Mouse (Mus musculus): ENCODE data around the gene Ccne1. TPM values are rescaled to one million over a fixed set of nuclear protein-coding genes. Genes with fewer than 3 reads are reported as not detected.

Ccne1 gene
- total RNA-seq, 2 experiments from 2014 or later, result 1.2 to 1.9 TPM

GRCm38 (mm10) chr7:38061060-38061970 is 46.0 kb downstream of the Ccne1 start:
- peak; percentile 89 to 93 for DNase-seq
- intact Hi-C loops (cut with DNase I), result loop anchor here (1.0 to 5.0 kb wide), 3 partner anchors 70 to 206 kb away; no protein-coding TSS in a partner anchor

GRCm38 (mm10) chr7:38059636-38060330 is 47.6 kb downstream of the Ccne1 start:
- intact Hi-C loops (cut with DNase I), result loop anchor here (5.0 kb wide), 1 partner anchor 208 kb away; no protein-coding TSS in a partner anchor
- DNase-seq, result no peak

DNA sequence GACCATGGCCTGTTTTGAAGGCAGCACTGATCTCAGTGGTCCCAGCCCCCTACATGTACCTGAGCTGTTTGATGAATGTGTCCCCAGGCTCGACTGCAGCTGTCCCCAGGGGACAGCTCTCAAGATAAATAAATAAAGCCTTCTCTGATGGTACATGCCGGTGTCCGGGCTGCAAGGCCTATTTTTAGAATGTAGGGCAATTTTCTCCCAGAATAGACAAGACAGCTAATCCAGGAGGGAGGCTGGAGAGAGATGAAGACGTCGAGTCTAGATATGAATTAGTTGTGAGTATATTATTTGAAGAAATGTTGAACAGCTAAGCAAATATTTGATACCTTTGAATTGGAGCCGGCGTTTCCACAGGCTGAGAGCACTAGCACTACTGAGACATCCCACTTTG is 48.2 kb downstream of the Ccne1 start:
- DNase-seq, result no peak
- intact Hi-C loops (cut with DNase I), result no loop called here

DNA sequence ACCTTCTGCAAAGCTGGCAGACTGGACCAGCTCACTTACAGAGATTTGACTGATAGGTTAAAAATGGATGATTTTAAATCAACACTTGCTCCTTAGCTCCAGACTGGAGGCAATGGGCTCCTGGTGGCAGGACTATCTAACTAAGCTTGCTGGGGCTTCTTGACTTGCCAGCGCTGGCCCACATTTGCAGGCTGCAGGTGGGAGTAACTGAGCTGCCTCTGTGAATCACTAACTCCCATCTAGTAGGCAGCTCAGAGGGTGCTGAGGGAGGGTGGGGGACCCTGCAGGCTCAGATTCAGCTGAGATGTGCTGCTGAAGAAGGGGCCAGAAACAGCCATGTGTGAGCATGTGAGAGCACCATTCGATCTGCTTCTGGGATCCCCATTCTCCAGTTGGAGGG is 51.3 kb downstream of the Ccne1 start:
- intact Hi-C loops (cut with DNase I), result loop anchor here (2.0 kb wide), 1 partner anchor 19 kb away; no protein-coding TSS in a partner anchor
- no peak for DNase-seq

DNA sequence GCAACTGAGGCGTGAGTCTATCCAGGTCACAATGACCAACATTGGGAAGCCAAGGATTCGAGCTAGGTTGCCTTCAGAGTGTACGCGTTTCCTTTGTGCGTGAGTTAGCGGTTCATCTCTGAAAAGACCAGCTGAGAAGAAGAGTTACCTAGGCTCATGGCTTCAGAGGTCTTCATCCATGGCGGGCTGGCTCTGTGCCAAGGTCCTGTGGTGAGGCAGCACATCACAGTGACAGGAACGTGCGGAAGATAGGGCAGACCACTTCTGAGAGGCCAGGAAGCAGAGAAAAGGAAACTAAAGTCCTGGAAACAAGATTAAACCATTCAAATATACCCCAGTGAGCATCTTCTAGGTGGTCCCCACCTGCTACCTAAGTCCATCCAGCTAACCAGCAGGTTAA is 53.1 kb downstream of the Ccne1 start:
- intact Hi-C loops (cut with DNase I), result no loop called here
- no peak for DNase-seq

Other genes with a start within 250 kb of the Ccne1 start
- gene Uri1, start 84.0 kb downstream of the Ccne1 start, total RNA-seq (2021), result 10 to 100 TPM; 18.9 to 31.4 TPM
- 10 to 100 TPM; 26.0 to 27.3 TPM for gene 1600014C10Rik, start 75.7 kb upstream of the Ccne1 start, total RNA-seq (2021)
- gene Plekhf1, start 120.5 kb upstream of the Ccne1 start, total RNA-seq (2021), result 10 to 100 TPM; 13.9 to 16.0 TPM
- gene Pop4, start 163.9 kb upstream of the Ccne1 start, total RNA-seq (2021), result 10 to 100 TPM; 12.5 to 12.9 TPM

Measured in heart, postnatal 14 days (tissue).